Mouse (Mus musculus): ENCODE measurements around the gene Dcp1b. TPM values are rescaled to one million over a fixed set of nuclear protein-coding genes. Genes with fewer than 3 reads are reported as not detected.
"Not testable (repeated sequence)": the region's sequence is repeated elsewhere in the genome, so short reads cannot be mapped to it uniquely, and the experiment has no call there.

Gene Dcp1b
- polyA plus RNA-seq, 1 experiment from 2014 or later, result 3.2 TPM

GRCm38 (mm10) chr6:119200362-119200761 is 25.3 kb downstream of the Dcp1b start:
- Histone ChIP-seq H3K9me3 (replicated peaks; ENCODE audit: control insufficient read depth, low read length) (no peaks in the 10 kb centered on the region), H3K36me3 (ENCODE audit: control insufficient read depth, insufficient read depth) (no peaks in the 10 kb centered on the region), H3K9ac (ENCODE audit: low read depth, low read length) (no peak overlapping the region), H3K27ac (ENCODE audit: low read length) (peak overlapping the region; percentile 45; the same call in 1 of the 2 replicates), H3K4me1 (ENCODE audit: control insufficient read depth, low read depth, low read length) (no peaks in the 10 kb centered on the region), H3K27me3 (ENCODE audit: control insufficient read depth, insufficient read depth, low read depth, low read length) (no peaks in the 10 kb centered on the region), H3K4me2 (ENCODE audit: low read depth, low read length) (peak overlapping the region; percentile 18; the same call in 1 of the 2 replicates), H3K4me3 (ENCODE audit: low read depth, low read length) (no peak overlapping the region)
- ATAC-seq (ENCODE audit: low read depth), result peak; percentile 81
- WGBS (ENCODE audit: insufficient replicate concordance), result 69% methylated on average over 5 of the region's 5 CpGs

GRCm38 (mm10) chr6:119201575-119201974 is 26.5 kb downstream of the Dcp1b start:
- no peaks in the 10 kb centered on the region for H3K27me3 ChIP-seq (ENCODE audit: control insufficient read depth, insufficient read depth, low read depth, low read length)
- no peaks in the 10 kb centered on the region for H3K9me3 ChIP-seq (replicated peaks; ENCODE audit: control insufficient read depth, low read length)
- no peak overlapping the region for H3K27ac ChIP-seq (ENCODE audit: low read length)
- no peak overlapping the region for H3K9ac ChIP-seq (ENCODE audit: low read depth, low read length)
- WGBS (ENCODE audit: insufficient replicate concordance), result 79% methylated on average over 4 of the region's 4 CpGs
- no peak overlapping the region for H3K4me3 ChIP-seq (ENCODE audit: low read depth, low read length)
- no peak overlapping the region for H3K4me2 ChIP-seq (ENCODE audit: low read depth, low read length)
- no peaks in the 10 kb centered on the region for H3K36me3 ChIP-seq (ENCODE audit: control insufficient read depth, insufficient read depth)
- no peak for ATAC-seq (ENCODE audit: low read depth)
- no peaks in the 10 kb centered on the region for H3K4me1 ChIP-seq (ENCODE audit: control insufficient read depth, low read depth, low read length)

GRCm38 (mm10) chr6:119204286-119204685 is 29.2 kb downstream of the Dcp1b start:
- Histone ChIP-seq H3K9ac (ENCODE audit: low read depth, low read length) (no peak overlapping the region), H3K27ac (ENCODE audit: low read length) (no peak overlapping the region), H3K36me3 (ENCODE audit: control insufficient read depth, insufficient read depth) (no peaks in the 10 kb centered on the region), H3K4me3 (ENCODE audit: low read depth, low read length) (no peak overlapping the region), H3K9me3 (replicated peaks; ENCODE audit: control insufficient read depth, low read length) (no peaks in the 10 kb centered on the region), H3K4me1 (ENCODE audit: control insufficient read depth, low read depth, low read length) (no peaks in the 10 kb centered on the region), H3K4me2 (ENCODE audit: low read depth, low read length) (no peak overlapping the region), H3K27me3 (ENCODE audit: control insufficient read depth, insufficient read depth, low read depth, low read length) (no peaks in the 10 kb centered on the region)
- 80% methylated on average over 7 of the region's 7 CpGs for WGBS (ENCODE audit: insufficient replicate concordance)
- no peak for ATAC-seq (ENCODE audit: low read depth)

GRCm38 (mm10) chr6:119204915-119205314 is 29.9 kb downstream of the Dcp1b start:
- ATAC-seq (ENCODE audit: low read depth), result no peak
- Histone ChIP-seq H3K9ac (ENCODE audit: low read depth, low read length) (no peak overlapping the region), H3K36me3 (ENCODE audit: control insufficient read depth, insufficient read depth) (no peaks in the 10 kb centered on the region), H3K4me3 (ENCODE audit: low read depth, low read length) (no peak overlapping the region), H3K27me3 (ENCODE audit: control insufficient read depth, insufficient read depth, low read depth, low read length) (no peaks in the 10 kb centered on the region), H3K4me1 (ENCODE audit: control insufficient read depth, low read depth, low read length) (no peaks in the 10 kb centered on the region), H3K9me3 (replicated peaks; ENCODE audit: control insufficient read depth, low read length) (no peaks in the 10 kb centered on the region), H3K4me2 (ENCODE audit: low read depth, low read length) (no peak overlapping the region), H3K27ac (ENCODE audit: low read length) (no peak overlapping the region)
- 65% methylated on average over 3 of the region's 3 CpGs for WGBS (ENCODE audit: insufficient replicate concordance)

- WGBS (ENCODE audit: insufficient replicate concordance), result 76% methylated on average over 7 of the region's 7 CpGs
- H3K9ac ChIP-seq (ENCODE audit: low read depth, low read length); ATAC-seq (ENCODE audit: low read depth); H3K4me3 ChIP-seq (ENCODE audit: low read depth, low read length); H3K27ac ChIP-seq (ENCODE audit: low read length); H3K9me3 ChIP-seq (replicated peaks; ENCODE audit: control insufficient read depth, low read length); H3K36me3 ChIP-seq (ENCODE audit: control insufficient read depth, insufficient read depth); H3K4me1 ChIP-seq (ENCODE audit: control insufficient read depth, low read depth, low read length); H3K4me2 ChIP-seq (ENCODE audit: low read depth, low read length); H3K27me3 ChIP-seq (ENCODE audit: control insufficient read depth, insufficient read depth, low read depth, low read length): not testable (repeated sequence)
These were observed 31.0 kb downstream of the Dcp1b start for GRCm38 (mm10) chr6:119206006-119206405.

- no peak overlapping the region for H3K27ac ChIP-seq (ENCODE audit: low read length)
- WGBS (ENCODE audit: insufficient replicate concordance), result 71% methylated on average over 5 of the region's 5 CpGs
- no peaks in the 10 kb centered on the region for H3K36me3 ChIP-seq (ENCODE audit: control insufficient read depth, insufficient read depth)
- no peak overlapping the region for H3K4me3 ChIP-seq (ENCODE audit: low read depth, low read length)
- H3K9me3 ChIP-seq (replicated peaks; ENCODE audit: control insufficient read depth, low read length), result no peaks in the 10 kb centered on the region
- no peak overlapping the region for H3K4me2 ChIP-seq (ENCODE audit: low read depth, low read length)
- no peak for ATAC-seq (ENCODE audit: low read depth)
- H3K9ac ChIP-seq (ENCODE audit: low read depth, low read length), result no peak overlapping the region
- no peaks in the 10 kb centered on the region for H3K27me3 ChIP-seq (ENCODE audit: control insufficient read depth, insufficient read depth, low read depth, low read length)
- H3K4me1 ChIP-seq (ENCODE audit: control insufficient read depth, low read depth, low read length), result no peaks in the 10 kb centered on the region
These were observed 38.3 kb downstream of the Dcp1b start for GRCm38 (mm10) chr6:119213375-119213774.

- no peaks in the 10 kb centered on the region for H3K36me3 ChIP-seq (ENCODE audit: control insufficient read depth, insufficient read depth)
- 56% methylated on average over 6 of the region's 6 CpGs for WGBS (ENCODE audit: insufficient replicate concordance)
- H3K9me3 ChIP-seq (replicated peaks; ENCODE audit: control insufficient read depth, low read length), result no peaks in the 10 kb centered on the region
- no peak overlapping the region for H3K4me2 ChIP-seq (ENCODE audit: low read depth, low read length)
- no peak overlapping the region for H3K9ac ChIP-seq (ENCODE audit: low read depth, low read length)
- no peak overlapping the region for H3K4me3 ChIP-seq (ENCODE audit: low read depth, low read length)
- no peak for ATAC-seq (ENCODE audit: low read depth)
- no peak overlapping the region for H3K27ac ChIP-seq (ENCODE audit: low read length)
- no peaks in the 10 kb centered on the region for H3K4me1 ChIP-seq (ENCODE audit: control insufficient read depth, low read depth, low read length)
- H3K27me3 ChIP-seq (ENCODE audit: control insufficient read depth, insufficient read depth, low read depth, low read length), result no peaks in the 10 kb centered on the region
These were observed 39.1 kb downstream of the Dcp1b start for GRCm38 (mm10) chr6:119214190-119214589.

GRCm38 (mm10) chr6:119215040-119215613 is 40.1 kb downstream of the Dcp1b start:
- no peaks in the 10 kb centered on the region for H3K36me3 ChIP-seq (ENCODE audit: control insufficient read depth, insufficient read depth)
- no peak overlapping the region for H3K9ac ChIP-seq (ENCODE audit: low read depth, low read length)
- WGBS (ENCODE audit: insufficient replicate concordance), result 73% methylated on average over 10 of the region's 10 CpGs
- H3K27ac ChIP-seq (ENCODE audit: low read length), result no peak overlapping the region
- H3K9me3 ChIP-seq (replicated peaks; ENCODE audit: control insufficient read depth, low read length), result no peaks in the 10 kb centered on the region
- no peaks in the 10 kb centered on the region for H3K4me1 ChIP-seq (ENCODE audit: control insufficient read depth, low read depth, low read length)
- H3K27me3 ChIP-seq (ENCODE audit: control insufficient read depth, insufficient read depth, low read depth, low read length), result no peaks in the 10 kb centered on the region
- ATAC-seq (ENCODE audit: low read depth), result no peak
- H3K4me3 ChIP-seq (ENCODE audit: low read depth, low read length), result no peak overlapping the region
- no peak overlapping the region for H3K4me2 ChIP-seq (ENCODE audit: low read depth, low read length)

GRCm38 (mm10) chr6:119217661-119218060 is 42.6 kb downstream of the Dcp1b start:
- Histone ChIP-seq H3K4me3 (ENCODE audit: low read depth, low read length) (no peak overlapping the region), H3K9ac (ENCODE audit: low read depth, low read length) (no peak overlapping the region), H3K4me1 (ENCODE audit: control insufficient read depth, low read depth, low read length) (no peaks in the 10 kb centered on the region), H3K27me3 (ENCODE audit: control insufficient read depth, insufficient read depth, low read depth, low read length) (no peaks in the 10 kb centered on the region), H3K36me3 (ENCODE audit: control insufficient read depth, insufficient read depth) (no peaks in the 10 kb centered on the region), H3K9me3 (replicated peaks; ENCODE audit: control insufficient read depth, low read length) (no peaks in the 10 kb centered on the region), H3K4me2 (ENCODE audit: low read depth, low read length) (no peak overlapping the region), H3K27ac (ENCODE audit: low read length) (no peak overlapping the region)
- WGBS (ENCODE audit: insufficient replicate concordance), result 32% methylated on average over 4 of the region's 4 CpGs
- ATAC-seq (ENCODE audit: low read depth), result no peak

All from liver, embryonic 16.5 days (tissue).